Mouse (Mus musculus) intestine, embryonic 15.5 days (tissue): ENCODE measurements around the gene Fbxw2. TPM values are rescaled to one million over a fixed set of nuclear protein-coding genes. Genes with fewer than 3 reads are reported as not detected.
A peak's percentile ranks its signal among the peaks of the same experiment; 100 is the strongest.
"Not testable (repeated sequence)": the region's sequence is repeated elsewhere in the genome, so short reads cannot be mapped to it uniquely, and the experiment has no call there.

Experiments used
- ATAC-seq: fragments of 200-750 bp; cut with Nextera tagmentation; 2 replicates; pipeline ENCODE4 v1.8.0; 2017; ENCODE audit warnings: moderate TSS enrichment, moderate library complexity
- H3K27ac ChIP-seq: fragments of 300-500 bp; sonication (generic); 2 replicates; pipeline ENCODE4 v1.5.1; 2015; ENCODE audit warnings: mild to moderate bottlenecking, inconsistent platforms
- H3K27me3 ChIP-seq: fragments of 300-500 bp; sonication (generic); replicated peaks from 2 replicates; pipeline ENCODE4 v1.6.1; 2015; ENCODE audit warnings: inconsistent platforms
- H3K36me3 ChIP-seq: fragments of 300-500 bp; sonication (generic); 2 replicates; pipeline ENCODE4 v1.6.1; 2015; ENCODE audit warnings: inconsistent platforms
- H3K4me1 ChIP-seq: fragments of 300-500 bp; sonication (generic); replicated peaks from 2 replicates; pipeline ENCODE4 v1.6.1; 2015; ENCODE audit warnings: inconsistent platforms
- H3K4me2 ChIP-seq: fragments of 300-500 bp; sonication (generic); replicated peaks from 2 replicates; pipeline ENCODE4 v1.6.1; 2015; ENCODE audit warnings: mild to moderate bottlenecking, inconsistent platforms
- H3K4me3 ChIP-seq: fragments of 300-500 bp; sonication (generic); replicated peaks from 2 replicates; pipeline ENCODE4 v1.5.1; 2015; ENCODE audit warnings: inconsistent platforms
- H3K9ac ChIP-seq: fragments of 300-500 bp; sonication (generic); 2 replicates; pipeline ENCODE4 v1.6.1; 2015; ENCODE audit warnings: inconsistent platforms
- H3K9me3 ChIP-seq: fragments of 300-500 bp; sonication (generic); 2 replicates; pipeline ENCODE4 v1.6.1; 2016; ENCODE audit warnings: inconsistent platforms
- WGBS: fragments of 180-500 bp; shearing (Covaris S2); methylation state at CpG from one replicate; pipeline ENCODE4 v1.1.7; 2015; 5-methylcytosine and 5-hydroxymethylcytosine counted together
- polyA plus RNA-seq: library from polyadenylated mRNA; unstranded; fragments of >200 nt; fragmentation: Nextera tagmentation; extraction: Ambion mirVana; gene quantifications from 2 replicates; pipeline ENCODE4 v1.2.1, GENCODE M21; 2015

Gene Fbxw2
- polyA plus RNA-seq, 1 experiment from 2014 or later, result 68.3 TPM

- Histone ChIP-seq H3K27me3 (no peaks in the 10 kb centered on the region), H3K4me3 (no peak overlapping the region), H3K27ac (no peak overlapping the region), H3K9me3 (no peaks in the 10 kb centered on the region), H3K9ac (no peak overlapping the region), H3K4me2 (no peak overlapping the region), H3K4me1 (no peaks in the 10 kb centered on the region), H3K36me3 (no peaks in the 10 kb centered on the region)
- no peak for ATAC-seq
- 61% methylated on average over 12 of the region's 12 CpGs for WGBS
These were observed 61.3 kb downstream of the Fbxw2 start for GRCm38 (mm10) chr2:34764801-34765200.

- no peak for ATAC-seq
- WGBS, result 66% methylated on average over 2 of the region's 2 CpGs
- H3K36me3 ChIP-seq, result no peaks in the 10 kb centered on the region
- no peak overlapping the region for H3K27ac ChIP-seq
- H3K27me3 ChIP-seq, result no peaks in the 10 kb centered on the region
- H3K4me1 ChIP-seq, result no peaks in the 10 kb centered on the region
- no peak overlapping the region for H3K4me2 ChIP-seq
- no peak overlapping the region for H3K9ac ChIP-seq
- H3K4me3 ChIP-seq, result no peak overlapping the region
- no peaks in the 10 kb centered on the region for H3K9me3 ChIP-seq
These were observed 63.2 kb downstream of the Fbxw2 start for GRCm38 (mm10) chr2:34762872-34763271.

- H3K4me3 ChIP-seq, result no peak overlapping the region
These were observed 63.9 kb downstream of the Fbxw2 start for GRCm38 (mm10) chr2:34762174-34762573.

GRCm38 (mm10) chr2:34761272-34761671, 64.8 kb downstream of the Fbxw2 start:
- not testable (repeated sequence) for H3K36me3 ChIP-seq, H3K9me3 ChIP-seq, H3K27me3 ChIP-seq, H3K9ac ChIP-seq, H3K4me3 ChIP-seq, ATAC-seq, H3K27ac ChIP-seq, H3K4me2 ChIP-seq, H3K4me1 ChIP-seq
- WGBS, result 88% methylated on average over 5 of the region's 5 CpGs

More at GRCm38 (mm10) chr2:34762174-34762573, 63.9 kb downstream of the Fbxw2 start:
- Histone ChIP-seq H3K9me3 (no peaks in the 10 kb centered on the region), H3K36me3 (no peaks in the 10 kb centered on the region), H3K9ac (no peak overlapping the region), H3K27ac (no peak overlapping the region), H3K4me1 (no peaks in the 10 kb centered on the region), H3K27me3 (no peaks in the 10 kb centered on the region), H3K4me2 (no peak overlapping the region)
- ATAC-seq, result no peak
- WGBS, result 74% methylated on average over 2 of the region's 2 CpGs

- no peaks in the 10 kb centered on the region for H3K36me3 ChIP-seq
- no peak overlapping the region for H3K27ac ChIP-seq
- WGBS, result 74% methylated on average over 1 of the region's 1 CpGs
- peaks cover 6% of the 10 kb centered on the region; the same call in 1 of the 2 replicates for H3K4me1 ChIP-seq
- no peak for ATAC-seq
- H3K9me3 ChIP-seq, result no peaks in the 10 kb centered on the region
- no peak overlapping the region for H3K4me3 ChIP-seq
- no peak overlapping the region for H3K9ac ChIP-seq
- no peak overlapping the region for H3K4me2 ChIP-seq
- H3K27me3 ChIP-seq, result no peaks in the 10 kb centered on the region
These were observed 68.8 kb downstream of the Fbxw2 start for GRCm38 (mm10) chr2:34757341-34757740.

GRCm38 (mm10) chr2:34754551-34755358, 71.4 kb downstream of the Fbxw2 start, which contains the start of gene Gapvd1:
Gapvd1 (minus strand) TSS chr2:34755232.
- Histone ChIP-seq H3K27ac (peak within 1 kb of the TSS; percentile 93), H3K4me1 (peaks cover 10% of the 10 kb centered on the region; the same call in 1 of the 2 replicates), H3K9ac (peak within 1 kb of the TSS; percentile 98), H3K4me3 (peak within 1 kb of the TSS; percentile 93), H3K36me3 (no peaks in the 10 kb centered on the region), H3K9me3 (no peaks in the 10 kb centered on the region), H3K4me2 (peak within 1 kb of the TSS; percentile 72), H3K27me3 (no peaks in the 10 kb centered on the region)
- peak; percentile 42; the same call in 1 of the 2 replicates for ATAC-seq
- 2% methylated on average over 14 of the region's 14 CpGs for WGBS

Other genes with a start within 250 kb of the Fbxw2 start
- 69.5 and 73.0 TPM in 2 replicates for gene Gapvd1, start 71.1 kb downstream of the Fbxw2 start, polyA plus RNA-seq
- gene Hspa5, start 54.3 kb downstream of the Fbxw2 start, polyA plus RNA-seq, result 1,028 and 1,048 TPM in 2 replicates
- 40.7 and 45.7 TPM in 2 replicates for gene Rabepk, start 26.4 kb downstream of the Fbxw2 start, polyA plus RNA-seq
- gene Gm34653, start 6.7 kb upstream of the Fbxw2 start, polyA plus RNA-seq, result not detected in 2 replicates
- gene Cutal, start 48.1 kb upstream of the Fbxw2 start, polyA plus RNA-seq, result 5.7 and 6.8 TPM in 2 replicates
- gene Psmd5, start 48.7 kb upstream of the Fbxw2 start, polyA plus RNA-seq, result 88.7 and 98.0 TPM in 2 replicates
- 8.0 TPM in 2 replicates for gene Phf19, start 87.7 kb upstream of the Fbxw2 start, polyA plus RNA-seq
- gene Traf1, start 135.5 kb upstream of the Fbxw2 start, polyA plus RNA-seq, result 2.5 TPM in 2 replicates
- gene Hc, start 235.1 kb upstream of the Fbxw2 start, polyA plus RNA-seq, result 0.36 and 0.77 TPM in 2 replicates